Mouse (Mus musculus) kidney, postnatal 36 days (tissue): Measurements from ENCODE around the gene Stac2.

Source experiments
- DNase-seq, 2 experiments: peaks; one replicate each; pipeline ENCODE4 v3.0.0; 2021 to 2022; ENCODE audit warnings: mixed read lengths in 2 of 2

Gene Stac2

DNA sequence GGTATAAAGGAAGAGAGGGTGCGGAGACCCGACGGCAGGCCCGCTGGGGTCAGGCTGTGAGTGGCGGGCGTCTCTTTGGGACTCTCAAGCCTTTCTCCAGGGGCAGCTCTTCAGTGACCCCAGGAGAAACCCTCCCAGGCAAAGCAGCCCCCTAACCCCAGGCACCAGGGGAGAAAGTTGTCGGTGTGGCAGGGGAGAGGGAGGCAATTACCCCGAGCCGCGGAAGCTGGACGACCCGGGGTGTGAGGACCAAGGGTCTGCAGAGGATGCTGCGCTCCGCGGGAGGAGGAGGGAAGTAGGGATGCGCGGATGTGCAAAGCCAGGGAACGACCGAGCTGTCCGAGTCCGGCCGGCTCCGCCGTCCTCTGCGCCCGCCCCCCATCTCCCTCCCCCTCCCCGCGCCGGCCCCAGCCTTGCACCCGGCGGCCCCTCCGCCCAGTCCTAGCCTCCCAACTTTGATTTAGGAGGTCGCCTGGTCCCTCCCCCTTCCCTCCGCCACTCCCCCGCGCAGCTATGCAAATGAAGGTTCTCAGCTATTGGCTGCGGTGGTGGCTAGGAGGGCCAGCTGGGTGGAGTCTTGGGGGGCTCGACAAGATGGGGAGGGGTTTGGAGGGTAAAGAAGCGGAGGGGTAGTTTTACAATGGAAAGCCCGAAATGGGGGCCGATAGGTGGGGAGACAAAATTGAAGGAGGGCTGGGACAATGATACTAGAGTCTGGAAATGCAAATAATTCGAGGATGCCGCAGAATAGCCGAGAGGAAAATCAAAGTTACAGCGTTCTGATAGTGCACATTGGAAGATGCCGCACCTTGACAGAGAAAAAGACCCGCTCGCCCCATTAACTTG, at the start of gene Stac2:
Gene Stac2 (minus strand): TSS at position 474 of the 846 bp plus-strand sequence.
- peak; percentile 76 to 77 for DNase-seq

DNA sequence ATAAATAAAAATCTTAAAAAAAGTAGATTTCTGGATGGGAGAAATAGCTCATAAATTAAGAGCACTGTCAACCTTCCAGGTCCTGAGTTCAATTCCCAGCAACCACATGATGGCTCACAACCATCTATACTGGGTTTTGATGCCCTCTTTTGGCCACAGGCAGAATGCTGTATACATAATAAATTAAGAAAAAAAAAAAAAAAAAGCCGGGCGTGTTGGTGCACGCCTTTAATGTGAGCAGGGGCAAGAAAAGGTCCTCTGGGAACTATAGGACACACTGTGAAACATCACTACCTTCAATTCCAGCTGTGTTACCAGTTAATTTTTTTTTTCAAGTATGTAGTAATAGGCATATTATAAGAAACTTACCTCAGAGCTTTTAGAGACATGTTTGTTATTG, 48.1 kb upstream of the Stac2 start:
- DNase-seq = no peak

DNA sequence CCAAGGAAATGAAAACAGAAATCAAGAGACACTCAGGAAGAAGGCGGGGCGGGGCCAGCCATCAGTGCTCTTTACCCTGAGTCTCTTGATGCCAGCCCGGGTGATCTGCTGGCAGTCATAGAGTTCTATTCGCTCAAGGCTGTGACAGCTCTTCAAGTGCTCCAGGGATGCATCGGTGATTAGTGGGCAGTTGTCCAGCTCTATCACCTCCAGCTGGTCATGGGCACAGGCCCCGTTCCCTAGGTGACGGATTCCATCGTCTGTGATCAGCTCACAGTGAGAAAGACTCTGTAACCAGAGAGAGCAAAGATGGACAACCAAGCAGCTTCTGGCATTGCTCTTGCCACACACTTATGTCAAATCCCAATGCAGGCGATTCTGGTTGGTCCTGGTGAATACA, 37.3 kb upstream of the Stac2 start:
- DNase-seq = no peak

DNA sequence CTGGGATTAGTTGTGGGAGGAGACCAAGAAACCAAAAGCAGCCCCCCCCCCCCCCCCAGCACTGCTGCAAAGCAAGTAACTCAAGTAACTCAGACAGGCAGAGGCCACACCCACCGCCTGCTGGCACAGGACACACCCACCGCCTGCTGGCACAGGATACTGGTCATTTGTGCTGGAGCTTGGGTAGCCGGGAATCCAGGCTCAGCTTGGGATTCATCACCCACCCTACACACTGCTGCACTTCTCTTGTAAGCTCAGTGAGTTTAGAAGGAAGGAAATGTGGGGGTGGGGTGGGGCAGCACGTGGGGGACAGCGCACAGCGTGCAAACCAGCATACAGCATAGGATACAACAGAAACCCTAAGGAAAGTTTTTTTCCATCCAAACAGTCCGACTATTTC, 35.0 kb upstream of the Stac2 start:
- peak; percentile 49 to 73 for DNase-seq

DNA sequence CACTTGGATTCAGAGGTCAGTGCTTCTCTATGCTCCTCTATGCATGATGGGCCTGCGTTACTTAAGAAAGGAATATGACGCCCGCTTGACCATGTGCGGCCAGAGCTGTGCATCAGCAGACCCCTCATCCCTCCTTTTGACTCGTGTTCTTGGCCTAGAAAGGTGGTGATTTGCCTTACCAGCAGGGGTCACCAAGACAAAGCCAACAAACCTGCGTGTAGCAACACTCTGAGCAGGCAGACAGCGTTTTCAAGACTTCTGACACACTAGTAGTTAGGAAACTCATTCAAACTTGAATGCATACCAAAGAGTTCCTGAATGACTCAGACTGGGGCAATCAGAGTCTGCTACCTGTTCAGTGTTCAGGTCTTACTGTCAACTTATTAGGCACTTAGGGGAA, 33.3 kb upstream of the Stac2 start:
- DNase-seq = no peak

DNA sequence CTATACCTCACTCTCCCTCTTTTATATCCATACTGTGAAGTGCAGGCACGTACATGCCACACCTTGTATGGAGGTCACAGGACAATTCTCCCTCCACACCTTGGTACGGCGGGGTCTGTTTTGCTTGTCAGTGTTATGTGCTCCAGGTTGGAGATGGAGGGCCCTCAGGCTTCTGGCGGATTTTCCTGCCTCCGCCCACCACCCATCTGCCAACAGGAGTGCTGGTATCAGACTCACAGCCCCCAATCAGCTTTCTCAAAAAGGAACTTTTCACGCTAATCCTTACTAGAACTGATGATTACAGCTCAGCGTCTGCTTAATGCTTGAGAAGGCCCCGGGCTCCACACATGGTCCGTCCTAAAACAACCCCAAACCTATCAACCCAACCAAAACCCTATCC, 32.9 kb upstream of the Stac2 start:
- no peak for DNase-seq

DNA sequence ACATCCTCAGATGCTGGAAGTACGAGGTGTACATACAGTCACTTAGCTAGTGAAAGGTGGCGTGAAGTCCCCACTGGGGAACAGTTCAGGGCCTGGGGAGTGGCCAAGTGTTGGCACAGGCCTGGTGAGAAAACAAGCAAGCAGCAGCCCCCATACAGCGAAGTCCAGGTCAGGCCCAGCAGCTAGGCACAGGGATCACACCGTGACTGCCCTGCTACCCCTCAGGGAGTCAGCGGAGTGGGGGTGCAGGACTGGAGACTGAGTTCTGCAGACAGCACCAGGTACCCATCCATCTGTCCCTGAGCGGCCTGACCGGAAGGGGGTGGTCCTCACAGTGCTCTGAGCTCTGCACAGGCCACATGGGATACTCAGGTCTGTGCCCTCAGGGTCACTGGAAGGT, 29.5 kb upstream of the Stac2 start:
- no peak for DNase-seq

DNA sequence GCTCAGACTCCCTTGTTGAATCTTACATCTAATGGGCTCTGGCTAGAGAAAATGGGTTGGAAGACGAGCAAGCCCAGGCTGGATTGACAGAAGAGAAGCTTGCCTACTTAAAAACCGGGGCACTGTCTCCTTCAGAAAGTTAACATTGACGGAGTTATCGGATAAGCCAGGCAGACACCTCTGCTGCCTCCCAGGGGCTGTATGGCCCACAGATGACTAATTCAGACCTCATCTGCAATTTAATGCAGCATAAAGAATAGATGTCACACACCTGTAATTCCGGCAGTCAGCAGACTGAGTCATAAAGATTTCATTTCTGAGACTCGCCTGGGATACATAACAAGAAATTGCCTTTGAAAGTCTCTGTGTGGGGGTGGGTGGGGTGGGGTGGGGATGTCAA, 27.2 kb upstream of the Stac2 start:
- DNase-seq = no peak

DNA sequence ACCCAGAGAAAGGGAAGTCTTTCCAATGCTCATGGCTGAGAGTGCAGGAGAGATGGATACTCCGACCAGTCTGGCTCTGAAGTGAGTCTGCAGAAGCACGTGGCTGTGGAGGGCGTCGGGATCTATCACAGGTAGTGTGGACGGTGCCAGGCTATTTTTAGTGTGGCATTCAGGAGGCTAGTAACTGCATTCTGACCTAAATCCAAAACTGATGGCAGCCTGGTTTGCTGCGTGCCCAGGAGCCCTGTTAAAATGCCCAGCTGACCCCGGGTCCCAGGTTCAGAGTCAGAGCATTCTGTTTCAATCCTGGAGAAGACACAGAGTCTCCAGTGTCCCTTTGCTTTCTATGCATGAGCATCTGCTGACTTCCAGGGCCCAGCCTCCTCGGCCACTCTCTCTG, 23.8 kb upstream of the Stac2 start:
- DNase-seq = peak; percentile 28 to 35

DNA sequence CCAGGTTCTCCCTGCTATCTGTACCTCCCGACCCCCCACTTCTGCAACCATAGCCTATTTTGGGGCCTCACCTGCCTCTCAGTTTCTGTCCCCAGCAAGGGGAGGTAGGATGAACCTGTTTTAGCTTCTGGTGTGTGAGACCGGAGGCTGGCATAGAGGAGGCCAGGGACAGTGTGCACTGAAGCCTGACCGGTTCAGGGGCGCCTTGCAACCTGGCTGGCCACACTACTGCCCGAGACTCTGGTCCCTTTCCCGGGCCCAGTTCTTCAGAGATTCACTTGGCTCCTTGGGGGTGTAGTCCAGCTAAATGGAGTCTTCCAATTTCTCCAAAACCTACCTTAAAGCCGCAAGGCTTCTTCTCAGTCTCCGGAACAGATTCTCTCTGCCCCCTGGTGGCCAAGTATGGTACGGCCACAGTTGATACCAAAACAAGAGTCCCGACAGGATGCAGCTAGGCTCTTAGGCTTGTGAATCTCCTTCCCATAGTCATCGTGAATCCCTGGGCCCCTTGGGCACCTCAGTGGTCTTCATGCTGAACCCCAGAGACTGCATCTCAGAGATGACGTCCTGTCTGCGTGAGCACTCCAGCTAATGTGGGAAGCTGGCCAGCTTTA, 22.0 kb upstream of the Stac2 start:
- DNase-seq = peak; percentile 82 to 94

DNA sequence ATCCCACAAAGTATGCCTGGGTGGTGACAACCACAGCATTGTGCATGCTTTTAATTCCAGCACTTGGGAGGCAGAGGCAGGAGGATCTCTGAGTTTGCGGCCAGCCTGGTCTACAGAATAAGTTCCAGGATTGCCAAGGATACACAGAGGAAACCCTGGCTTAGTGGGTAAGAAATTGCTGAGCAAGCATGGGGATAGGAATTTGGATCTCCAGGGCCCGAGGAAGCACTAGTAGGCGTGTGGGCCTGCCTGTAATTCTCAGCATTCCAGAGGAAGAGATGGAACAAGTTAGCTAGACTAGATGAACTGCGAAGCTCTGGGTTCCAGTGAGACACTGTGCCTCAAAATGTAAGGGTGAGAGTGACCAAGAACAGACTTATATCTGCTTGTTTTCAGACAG, 20.2 kb upstream of the Stac2 start:
- DNase-seq = no peak

DNA sequence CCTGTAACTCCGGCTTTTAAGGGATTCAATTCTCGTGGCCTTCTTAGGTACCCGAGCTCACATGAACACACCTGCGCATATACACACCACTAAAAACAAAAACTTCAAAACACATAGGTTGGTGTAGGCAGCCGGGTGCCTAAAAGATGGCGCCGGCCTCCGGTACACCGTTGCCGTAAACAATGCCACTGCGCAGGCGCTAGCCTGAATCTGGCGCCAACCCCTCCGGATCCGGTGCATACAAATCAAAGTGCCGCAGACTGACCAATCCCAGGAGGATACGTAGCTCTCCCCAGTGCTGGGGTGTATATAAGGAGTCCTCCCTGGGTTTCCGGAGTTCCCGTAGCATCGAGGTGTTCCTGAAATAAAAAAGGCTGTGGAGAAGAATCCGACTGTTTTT, 14.0 kb upstream of the Stac2 start:
- DNase-seq = no peak

DNA sequence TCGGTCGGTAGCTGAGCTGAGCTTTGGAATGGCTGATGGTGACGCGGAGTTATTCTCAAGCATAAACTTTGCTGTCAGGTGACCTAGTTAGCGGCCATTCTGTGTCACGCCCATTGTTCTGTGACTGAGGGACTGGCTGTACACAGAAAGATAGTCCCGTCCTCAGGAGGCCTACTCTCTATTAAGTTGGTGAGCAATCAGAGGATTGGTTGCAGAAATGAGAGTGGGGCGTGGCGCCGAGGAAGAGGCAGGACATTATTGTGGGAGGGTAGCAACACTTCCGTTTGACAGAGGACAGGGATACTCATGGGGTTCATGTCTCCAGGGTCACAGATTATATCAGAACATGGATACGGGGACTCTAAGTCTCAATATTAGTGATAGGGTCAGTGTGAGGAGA, 12.9 kb upstream of the Stac2 start:
- DNase-seq = no peak

DNA sequence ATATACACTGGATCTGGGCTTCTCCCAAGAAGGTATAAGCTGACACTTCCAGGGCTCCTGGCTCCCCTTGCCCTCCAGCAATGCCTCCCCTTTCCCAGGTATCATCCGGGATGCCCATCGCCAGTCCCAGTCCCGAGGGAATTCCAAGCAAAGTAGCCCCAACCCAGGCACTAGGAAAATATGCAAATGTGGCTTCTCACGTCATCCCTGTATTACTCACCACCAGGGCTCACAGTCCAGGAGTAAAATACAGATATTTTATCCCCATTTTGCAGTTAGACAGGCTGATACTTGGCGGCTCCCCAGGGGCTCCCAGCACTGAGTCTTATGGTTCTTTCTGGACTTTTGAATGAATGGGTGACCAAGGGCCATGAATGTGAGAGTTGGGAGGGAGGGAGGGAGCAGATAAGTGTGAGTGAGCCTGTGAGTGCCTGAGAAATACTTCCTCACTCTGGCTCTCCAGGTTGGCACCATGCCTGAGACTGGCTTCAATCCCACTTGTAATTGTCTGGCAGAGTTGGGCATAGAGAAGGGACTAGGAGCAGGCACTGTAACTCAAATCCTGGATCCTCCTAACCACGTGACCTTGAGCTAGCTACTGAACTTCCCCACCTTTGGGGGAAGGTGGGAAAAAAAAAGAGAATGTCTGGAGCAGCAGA, 8.8 kb upstream of the Stac2 start:
- peak in 1 of 2 experiments; percentile 55 for DNase-seq

DNA sequence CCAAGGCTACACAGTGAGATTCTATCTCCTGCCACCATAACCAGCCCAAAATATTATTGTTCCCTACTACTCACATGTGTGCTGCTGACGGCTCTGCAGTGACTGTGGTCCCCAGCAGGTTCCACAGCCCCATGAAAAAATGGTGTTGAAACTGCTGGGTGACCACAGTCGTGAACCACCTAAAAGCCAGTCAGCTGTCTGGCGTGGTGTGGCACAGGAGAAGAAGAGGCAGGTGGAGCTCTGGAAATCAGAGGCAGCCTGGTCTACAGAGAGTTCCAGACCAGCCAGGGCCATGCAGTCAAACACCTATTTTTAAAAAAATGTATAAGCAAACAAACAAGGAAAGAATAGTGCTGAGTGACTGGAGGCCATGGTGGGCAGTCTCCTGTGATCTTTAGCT, 8.2 kb upstream of the Stac2 start:
- no peak for DNase-seq

DNA sequence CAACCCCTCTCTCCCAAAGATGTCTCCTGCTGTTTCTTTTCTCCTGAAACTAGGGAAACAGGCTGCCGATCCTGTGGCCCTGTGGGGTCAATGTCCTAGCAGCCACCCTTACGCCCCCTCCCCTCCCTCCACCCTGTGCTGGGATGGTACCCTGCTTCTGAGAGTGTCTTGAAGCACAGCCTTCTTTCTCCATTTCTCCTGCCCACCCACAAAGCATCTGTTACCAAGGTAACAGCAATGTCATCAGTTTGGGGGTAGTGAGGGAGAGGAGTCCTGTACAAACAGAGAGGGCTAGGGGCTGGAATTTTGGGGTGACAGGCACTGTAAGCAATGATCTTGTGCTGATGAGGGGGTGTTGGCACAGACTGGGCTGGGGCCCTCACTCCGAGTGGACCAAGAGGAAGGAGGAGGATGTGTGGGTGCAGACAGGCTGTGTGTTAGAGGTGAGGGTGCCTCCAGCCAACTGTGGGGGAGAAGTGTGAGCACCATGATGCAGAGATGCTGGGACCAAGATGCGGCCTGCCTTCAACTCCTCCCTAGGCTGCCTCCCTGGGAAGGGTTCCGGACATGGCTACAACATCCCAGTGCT, 6.9 kb upstream of the Stac2 start:
- DNase-seq = no peak

DNA sequence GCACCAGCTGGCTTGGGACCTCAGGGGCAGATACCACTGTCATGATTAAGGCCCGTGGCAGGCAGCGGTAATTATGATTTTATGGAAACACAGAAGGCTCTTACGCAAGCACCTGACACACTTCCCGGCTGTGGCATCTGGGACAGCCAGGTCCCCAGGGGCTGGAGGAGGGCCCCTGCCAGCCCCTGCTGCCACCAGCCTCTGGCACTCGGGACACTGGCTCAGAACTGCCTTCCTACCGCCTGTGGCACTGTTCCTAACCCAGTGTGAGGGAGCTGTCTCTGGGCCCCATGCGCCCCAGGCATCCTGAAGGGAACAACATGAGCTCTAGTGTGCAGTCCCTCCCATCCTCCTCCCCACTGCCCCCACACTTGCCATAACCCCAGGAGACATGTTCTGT, 6.4 kb upstream of the Stac2 start:
- DNase-seq = no peak

DNA sequence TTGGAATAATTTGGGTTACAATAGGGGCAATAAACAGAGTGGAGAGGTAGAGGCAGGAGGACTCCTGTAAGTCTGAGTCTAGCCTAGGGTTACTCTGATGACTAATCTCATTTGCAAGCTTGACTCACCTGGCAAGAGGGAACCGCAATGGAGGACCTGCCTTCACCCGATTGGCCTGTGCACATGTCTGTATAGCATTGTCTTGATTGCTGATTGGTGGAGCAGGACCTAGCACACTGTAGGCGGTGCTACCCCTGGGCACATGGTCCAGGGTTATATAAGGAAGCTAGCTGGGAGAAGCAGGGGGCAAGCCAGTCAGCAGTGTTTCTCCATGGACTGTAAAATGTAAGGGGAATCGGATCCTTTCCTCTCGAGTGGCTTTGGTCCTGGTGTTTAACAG, 4.7 kb upstream of the Stac2 start:
- DNase-seq = peak; percentile 7 to 29

DNA sequence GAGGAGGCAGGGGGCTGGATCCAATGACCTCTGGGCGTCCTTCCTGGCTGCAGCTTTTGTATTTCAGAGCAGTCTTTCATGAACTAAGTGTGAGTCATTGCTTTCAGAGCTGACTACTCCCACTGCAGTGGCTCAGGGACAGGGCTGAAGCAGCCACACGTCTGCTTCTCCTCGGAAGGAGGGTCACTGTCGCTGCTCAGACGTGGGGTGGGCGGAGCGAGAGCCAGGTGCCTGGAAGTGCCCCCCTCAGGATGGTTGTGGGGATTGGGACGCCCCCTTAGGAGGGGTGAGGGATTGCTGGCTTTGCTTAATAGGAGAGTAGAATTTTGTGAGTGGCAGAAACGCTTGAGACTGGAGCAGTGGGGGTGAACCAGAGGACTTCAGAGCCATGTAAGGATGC, 4.2 kb upstream of the Stac2 start:
- DNase-seq = no peak

DNA sequence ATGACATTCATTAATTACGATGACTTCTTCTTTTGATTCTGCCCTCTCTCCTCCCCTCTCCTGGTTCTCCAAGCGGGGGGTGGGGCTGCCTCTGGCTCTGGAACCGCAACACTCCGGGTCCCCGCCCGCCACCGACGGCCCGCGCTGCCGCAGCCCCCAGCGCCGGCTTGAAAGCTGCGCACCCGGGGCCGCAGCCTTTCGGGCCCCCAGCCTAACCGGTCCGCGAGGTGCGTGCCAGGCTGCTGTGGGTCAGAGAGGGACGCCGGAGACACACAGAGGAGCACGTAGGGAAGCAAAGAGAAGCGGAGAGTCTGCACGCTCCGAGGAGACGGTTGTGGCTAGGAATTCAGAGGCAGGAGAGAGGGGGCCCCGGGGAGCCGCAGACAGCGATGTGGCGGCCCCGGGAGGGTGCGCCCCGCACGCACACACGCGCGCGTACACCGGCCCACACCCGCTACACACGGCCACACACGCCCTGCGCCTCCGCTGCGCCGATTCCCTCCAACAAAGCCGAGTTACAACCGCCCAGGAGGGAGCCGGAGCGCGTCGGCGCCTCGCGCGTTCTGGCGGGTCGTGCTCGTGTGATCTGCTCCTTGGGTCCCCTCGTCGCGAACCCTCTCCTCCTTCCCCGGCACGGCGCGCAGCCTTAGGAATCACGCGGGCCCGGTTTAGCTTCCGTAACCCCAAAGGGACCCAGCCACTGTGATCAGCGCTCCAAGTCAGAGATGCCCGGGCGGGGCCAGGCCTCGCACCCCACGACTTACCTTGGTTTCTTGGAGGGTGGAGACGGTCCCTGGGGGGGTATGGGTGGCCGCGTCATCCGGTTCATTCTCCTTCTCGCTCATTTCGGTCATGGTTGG, 903 bp downstream of the Stac2 start:
- peak in 1 of 2 experiments; percentile 43 for DNase-seq

DNA sequence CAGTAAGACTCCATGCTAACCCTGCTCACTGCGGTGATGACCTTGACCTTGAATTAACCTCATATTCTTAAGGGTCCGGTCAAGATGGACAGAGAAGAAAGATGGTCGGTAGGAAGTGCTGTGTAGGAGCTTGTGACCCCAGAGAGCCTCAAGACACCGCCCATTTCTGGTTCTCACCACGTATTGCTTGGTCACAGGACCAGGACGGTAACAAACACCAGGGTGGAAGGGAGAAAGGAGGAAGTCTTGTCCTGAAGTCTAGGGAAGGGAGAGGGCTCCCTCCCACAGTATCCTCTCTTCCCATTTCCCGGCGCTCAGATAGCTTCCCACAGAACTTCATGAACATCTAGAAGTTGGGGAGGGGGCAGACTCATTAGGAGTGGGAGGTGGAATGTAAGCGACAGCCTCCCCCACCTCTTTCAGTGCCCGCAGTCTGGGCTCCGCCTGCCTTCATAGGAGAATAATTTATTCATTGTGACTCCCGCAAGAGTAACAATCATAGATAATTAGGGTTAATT, 1.6 kb downstream of the Stac2 start:
- no peak for DNase-seq

DNA sequence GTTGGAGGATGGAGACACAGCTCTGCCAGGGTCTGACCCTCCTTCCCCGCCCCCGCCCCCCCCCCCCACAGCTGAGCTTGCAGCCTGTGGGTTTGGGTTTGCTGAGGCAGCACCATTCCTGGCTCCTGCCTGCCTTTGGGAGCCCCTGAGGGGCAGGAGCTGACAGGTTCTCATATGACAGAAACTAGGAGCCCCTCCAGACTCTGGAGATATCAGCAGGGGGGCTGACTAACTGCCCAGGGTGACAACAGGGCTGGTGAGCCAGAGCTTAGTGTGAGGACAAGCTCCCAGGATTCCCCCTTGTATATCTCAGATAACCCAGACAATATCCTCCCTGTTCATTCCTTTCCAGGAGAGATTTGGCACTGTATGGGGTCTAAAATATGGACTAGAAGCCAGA, 2.3 kb downstream of the Stac2 start:
- no peak for DNase-seq

DNA sequence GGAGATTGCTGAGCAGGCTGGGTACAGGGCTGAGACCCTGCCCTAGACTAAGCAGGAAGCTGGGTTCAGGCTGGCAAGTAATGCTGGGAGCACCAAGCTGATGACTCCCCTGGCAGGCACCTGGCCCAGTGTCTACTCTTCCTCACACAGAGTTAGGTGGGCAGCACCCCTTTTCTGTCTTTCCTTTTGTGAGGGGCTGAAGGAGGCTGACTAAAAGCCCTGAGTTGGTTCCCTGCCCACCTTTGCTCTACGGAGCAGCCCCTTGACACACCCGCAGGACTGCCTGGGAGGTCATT, 2.8 kb downstream of the Stac2 start:
- DNase-seq = no peak
